ENCODE assay signal across 9 mouse cellular contexts in genomic region chr7:120754671-120755070, GRCm38 (mm10). TPM values are rescaled to one million over a fixed set of nuclear protein-coding genes. Genes with fewer than 3 reads are reported as not detected.
DNase-seq lines count a peak whose midpoint lies in the region; ATAC-seq and TF ChIP-seq lines count a peak whose summit lies in the region.
"Had no signal": no experiment of that assay in that cellular context is flagged by ENCODE, and none has a peak within 500 bp of the region (broad histone marks: within the 10 kb centered on the region; RNA-seq: fewer than 3 reads in every experiment).

No protein-coding gene starts in this region.

- peak; percentile 76 for TF ChIP-seq CTCF in E14TG2a.4 (conservative IDR thresholded peaks at IDR 0.05; ENCODE audit: low read length)
- peak; percentile 82 for TF ChIP-seq CTCF in layer of hippocampus, adult 2 months (conservative IDR thresholded peaks at IDR 0.05)

- H3K9me3 ChIP-seq in E14TG2a.4 (ENCODE audit: low read length), result 0 out of 2 replicates have a peak, but pooled peaks cover 3% of the 10 kb centered on the region
- H3K9me3 ChIP-seq in forebrain, embryonic 11.5 days (ENCODE audit: control insufficient read depth, low read length), result no peaks in the 10 kb centered on the region
- H3K9me3 ChIP-seq in lung, embryonic 16.5 days (ENCODE audit: control insufficient read depth, low read length), result no peaks in the 10 kb centered on the region

- H3K36me3 ChIP-seq in E14TG2a.4 (ENCODE audit: insufficient read depth, low read length), result no peaks in the 10 kb centered on the region
- H3K36me3 ChIP-seq in forebrain, embryonic 11.5 days (ENCODE audit: control insufficient read depth, insufficient read depth, low read length), result no peaks in the 10 kb centered on the region
- H3K36me3 ChIP-seq in lung, embryonic 16.5 days (ENCODE audit: control insufficient read depth, insufficient read depth, low read length), result no peaks in the 10 kb centered on the region

- H3K9ac ChIP-seq in forebrain, embryonic 11.5 days (ENCODE audit: low read length), result no peak overlapping the region
- no peak overlapping the region for H3K9ac ChIP-seq in lung, embryonic 16.5 days (ENCODE audit: low read length)

- ATAC-seq in forebrain, embryonic 11.5 days (replicated peaks; ENCODE audit: low FRiP score), result peak; percentile 86
- ATAC-seq in hematopoietic stem cell, adult 5-6 weeks (replicated peaks in 1 of 2; ENCODE audit: insufficient read depth in 1 of 2, low FRiP score in 2 of 2, low TSS enrichment in 1 of 2, low read depth in 1 of 2, poor library complexity in 2 of 2, severe bottlenecking in 2 of 2), result peak; percentile 92 to 95
- peak; percentile 59; the same call in 1 of the 2 replicates for ATAC-seq in lung, embryonic 16.5 days (ENCODE audit: low read depth)

- H3K4me2 ChIP-seq in forebrain, embryonic 11.5 days (ENCODE audit: low read depth, low read length, severe bottlenecking), result no peak overlapping the region
- no peak overlapping the region for H3K4me2 ChIP-seq in lung, embryonic 16.5 days (ENCODE audit: low read depth, low read length)

- no peaks in the 10 kb centered on the region for H3K27me3 ChIP-seq in E14TG2a.4 (ENCODE audit: insufficient read depth, low read length)
- H3K27me3 ChIP-seq in forebrain, embryonic 11.5 days (ENCODE audit: control insufficient read depth, insufficient read depth, low read length), result no peaks in the 10 kb centered on the region
- H3K27me3 ChIP-seq in lung, embryonic 16.5 days (ENCODE audit: control insufficient read depth, insufficient read depth, low read depth, low read length), result no peaks in the 10 kb centered on the region

- H3K4me3 ChIP-seq in E14TG2a.4 (replicated peaks; ENCODE audit: low read length), result no peak overlapping the region
- no peak overlapping the region for H3K4me3 ChIP-seq in forebrain, embryonic 11.5 days (ENCODE audit: low read depth, low read length)
- H3K4me3 ChIP-seq in layer of hippocampus, adult 2 months, result no peak overlapping the region
- H3K4me3 ChIP-seq in lung, embryonic 16.5 days (ENCODE audit: low read length), result no peak overlapping the region

- peak; percentile 56 for DNase-seq in c-Kit-negative CD71-positive TER-119-positive erythroid progenitor cells, embryonic 14.5 days (ENCODE audit: low read depth, low spot score)
- peak; percentile 94 for DNase-seq in forebrain, embryonic 11.5 days (ENCODE audit: low spot score)
- DNase-seq in layer of hippocampus, adult 2 months (ENCODE audit: low spot score in 2 of 2), result peak; percentile 66 to 88
- DNase-seq in ovary, postnatal 14 days (ENCODE audit: low spot score), result peak; percentile 70
- DNase-seq in thymus, postnatal 0 days (ENCODE audit: low spot score), result peak; percentile 85

- H3K27ac ChIP-seq in forebrain, embryonic 11.5 days (ENCODE audit: low read depth, low read length), result no peak overlapping the region
- no peak overlapping the region for H3K27ac ChIP-seq in layer of hippocampus, adult 2 months
- no peak overlapping the region for H3K27ac ChIP-seq in lung, embryonic 16.5 days (ENCODE audit: low read length)

- WGBS in forebrain, embryonic 11.5 days, result 12% methylated on average over 5 of the region's 5 CpGs
- 3% methylated on average over 5 of the region's 5 CpGs for WGBS in lung, embryonic 16.5 days

- H3K4me1 ChIP-seq in E14TG2a.4 (replicated peaks; ENCODE audit: low read depth, low read length), result no peaks in the 10 kb centered on the region
- H3K4me1 ChIP-seq in forebrain, embryonic 11.5 days (replicated peaks; ENCODE audit: control insufficient read depth, insufficient read depth, low read length), result no peaks in the 10 kb centered on the region
- no peaks in the 10 kb centered on the region for H3K4me1 ChIP-seq in lung, embryonic 16.5 days (replicated peaks; ENCODE audit: control insufficient read depth, insufficient read depth, low read length)

RNA-seq across cellular contexts. Expression of gene Vwa3a, which starts 15.6 kb away (rescaled TPM):
- 0.11 and 0.19 TPM in 2 replicates for polyA plus RNA-seq in forebrain, embryonic 11.5 days (2014; fragmentation: Nextera tagmentation; extraction: Ambion mirVana)
- total RNA-seq in hematopoietic stem cell, adult 5-6 weeks (2017), result not detected in 2 replicates
- 10 to 100 TPM; 16.1 to 20.3 TPM for total RNA-seq in layer of hippocampus, adult 2 months (2021)
- 2.3 and 2.9 TPM in 2 replicates for polyA plus RNA-seq in lung, embryonic 16.5 days (2015; fragmentation: Nextera tagmentation; extraction: Ambion mirVana)
- 0.27 and 0.31 TPM in 2 replicates for polyA plus RNA-seq in thymus, postnatal 0 days (2015; fragmentation: Nextera tagmentation; extraction: Ambion mirVana)

RNA-seq across cellular contexts. Expression of gene Gm5737, which starts 57.5 kb away (rescaled TPM):
- not detected in 2 replicates for polyA plus RNA-seq in forebrain, embryonic 11.5 days (2014; fragmentation: Nextera tagmentation; extraction: Ambion mirVana)
- total RNA-seq in hematopoietic stem cell, adult 5-6 weeks (2017), result not detected in 2 replicates
- under 1 TPM in 1 of 2 experiments, not detected in 1; 0.37 TPM for total RNA-seq in layer of hippocampus, adult 2 months (2021)
- polyA plus RNA-seq in lung, embryonic 16.5 days (2015; fragmentation: Nextera tagmentation; extraction: Ambion mirVana), result not detected in 2 replicates
- not detected in 2 replicates for polyA plus RNA-seq in thymus, postnatal 0 days (2015; fragmentation: Nextera tagmentation; extraction: Ambion mirVana)
- polyA plus RNA-seq: heart, embryonic 14.5 days had no signal
